Mouse (Mus musculus): ENCODE results near the gene Gm3417. TPM values are rescaled to one million over a fixed set of nuclear protein-coding genes. Genes with fewer than 3 reads are reported as not detected.

Gene Gm3417
- total RNA-seq, 2 experiments from 2014 or later = 1.8 to 5.6 TPM

Other genes starting within 250 kb of the Gm3417 start
- gene Wdr27, start 35.6 kb downstream of the Gm3417 start, total RNA-seq (2014; fragmentation: Nextera tagmentation) = not detected in 2 replicates
- not detected in 2 replicates for gene Wdr27, start 35.6 kb downstream of the Gm3417 start, total RNA-seq (2017)
- gene 1600012H06Rik, start 35.6 kb downstream of the Gm3417 start, total RNA-seq (2014; fragmentation: Nextera tagmentation) = 9.4 and 12.4 TPM in 2 replicates
- 9.2 and 15.6 TPM in 2 replicates for gene 1600012H06Rik, start 35.6 kb downstream of the Gm3417 start, total RNA-seq (2017)
- gene Phf10, start 17.5 kb downstream of the Gm3417 start, total RNA-seq (2014; fragmentation: Nextera tagmentation) = 109 and 115 TPM in 2 replicates
- 56.3 and 73.7 TPM in 2 replicates for gene Phf10, start 17.5 kb downstream of the Gm3417 start, total RNA-seq (2017)
- 6.5 and 10.5 TPM in 2 replicates for gene 9030025P20Rik, start 322 bp downstream of the Gm3417 start, total RNA-seq (2014; fragmentation: Nextera tagmentation)
- gene 9030025P20Rik, start 322 bp downstream of the Gm3417 start, total RNA-seq (2017) = 4.7 and 6.3 TPM in 2 replicates
- 1.9 and 3.1 TPM in 2 replicates for gene Gm3435, start 31.4 kb upstream of the Gm3417 start, total RNA-seq (2014; fragmentation: Nextera tagmentation)
- 2.4 and 4.0 TPM in 2 replicates for gene Gm3435, start 31.4 kb upstream of the Gm3417 start, total RNA-seq (2017)
- 53.5 and 87.9 TPM in 2 replicates for gene Ermard, start 62.4 kb upstream of the Gm3417 start, total RNA-seq (2014; fragmentation: Nextera tagmentation)
- 27.9 and 32.3 TPM in 2 replicates for gene Ermard, start 62.4 kb upstream of the Gm3417 start, total RNA-seq (2017)
- gene Tcte3, start 62.7 kb upstream of the Gm3417 start, total RNA-seq (2014; fragmentation: Nextera tagmentation) = not detected in 2 replicates
- not detected in 2 replicates for gene Tcte3, start 62.7 kb upstream of the Gm3417 start, total RNA-seq (2017)
- gene Gm3448, start 62.7 kb upstream of the Gm3417 start, total RNA-seq (2014; fragmentation: Nextera tagmentation) = 3.2 and 4.3 TPM in 2 replicates
- gene Gm3448, start 62.7 kb upstream of the Gm3417 start, total RNA-seq (2017) = 3.9 and 9.9 TPM in 2 replicates

Measured in granulocyte monocyte progenitor cell, adult 5-6 weeks (primary cell).